Mouse (Mus musculus) stomach, embryonic 16.5 days (tissue): ENCODE results near the gene Gm19345. TPM values are rescaled to one million over a fixed set of nuclear protein-coding genes. Genes with fewer than 3 reads are reported as not detected.

Source experiments
- ATAC-seq: fragments of 200-750 bp; cut with Nextera tagmentation; 2 replicates; pipeline ENCODE4 v1.8.0; 2017; ENCODE audit warnings: moderate number of reproducible peaks, moderate TSS enrichment; ENCODE audit not compliant: insufficient read depth, low FRiP score
- H3K27ac ChIP-seq: fragments of 300-500 bp; sonication (generic); 2 replicates; pipeline ENCODE4 v1.5.1; 2014; ENCODE audit warnings: low read length
- H3K27me3 ChIP-seq: fragments of 300-500 bp; sonication (generic); 2 replicates; pipeline ENCODE4 v1.6.1; 2014; ENCODE audit warnings: low read length, control low read depth, mixed read lengths; ENCODE audit not compliant: control insufficient read depth, insufficient read depth
- H3K36me3 ChIP-seq: fragments of 300-500 bp; sonication (generic); 2 replicates; pipeline ENCODE4 v1.6.1; 2014; ENCODE audit warnings: low read length; ENCODE audit not compliant: control insufficient read depth, insufficient read depth
- H3K4me1 ChIP-seq: fragments of 300-500 bp; sonication (generic); 2 replicates; pipeline ENCODE4 v1.6.1; 2014; ENCODE audit warnings: low read length, control low read depth, mixed read lengths; ENCODE audit not compliant: control insufficient read depth, insufficient read depth
- H3K4me2 ChIP-seq: fragments of 300-500 bp; sonication (generic); 2 replicates; pipeline ENCODE4 v1.6.1; 2014; ENCODE audit warnings: low read depth, low read length, mixed read lengths
- H3K4me3 ChIP-seq: fragments of 300-500 bp; sonication (generic); replicated peaks from 2 replicates; pipeline ENCODE4 v1.5.1; 2014; ENCODE audit warnings: mild to moderate bottlenecking, low read length
- H3K9ac ChIP-seq: fragments of 300-500 bp; sonication (generic); 2 replicates; pipeline ENCODE4 v1.6.1; 2014; ENCODE audit warnings: low read length
- H3K9me3 ChIP-seq: fragments of 300-500 bp; sonication (generic); replicated peaks from 2 replicates; pipeline ENCODE4 v1.6.1; 2016; ENCODE audit warnings: low read length, control low read depth; ENCODE audit not compliant: control insufficient read depth
- WGBS: fragments of 180-500 bp; shearing (Covaris S2); extraction: QIAGEN DNeasy Blood & Tissue Kit; methylation state at CpG from one replicate; pipeline ENCODE4 v1.1.7; 2014; 5-methylcytosine and 5-hydroxymethylcytosine counted together
- polyA plus RNA-seq: library from polyadenylated mRNA; unstranded; fragments of >200 nt; fragmentation: Nextera tagmentation; extraction: Ambion mirVana; gene quantifications from 2 replicates; pipeline ENCODE4 v1.2.1, GENCODE M21; 2015

Gm19345 gene
- polyA plus RNA-seq, 1 experiment from 2014 or later, result 0.31 TPM

DNA sequence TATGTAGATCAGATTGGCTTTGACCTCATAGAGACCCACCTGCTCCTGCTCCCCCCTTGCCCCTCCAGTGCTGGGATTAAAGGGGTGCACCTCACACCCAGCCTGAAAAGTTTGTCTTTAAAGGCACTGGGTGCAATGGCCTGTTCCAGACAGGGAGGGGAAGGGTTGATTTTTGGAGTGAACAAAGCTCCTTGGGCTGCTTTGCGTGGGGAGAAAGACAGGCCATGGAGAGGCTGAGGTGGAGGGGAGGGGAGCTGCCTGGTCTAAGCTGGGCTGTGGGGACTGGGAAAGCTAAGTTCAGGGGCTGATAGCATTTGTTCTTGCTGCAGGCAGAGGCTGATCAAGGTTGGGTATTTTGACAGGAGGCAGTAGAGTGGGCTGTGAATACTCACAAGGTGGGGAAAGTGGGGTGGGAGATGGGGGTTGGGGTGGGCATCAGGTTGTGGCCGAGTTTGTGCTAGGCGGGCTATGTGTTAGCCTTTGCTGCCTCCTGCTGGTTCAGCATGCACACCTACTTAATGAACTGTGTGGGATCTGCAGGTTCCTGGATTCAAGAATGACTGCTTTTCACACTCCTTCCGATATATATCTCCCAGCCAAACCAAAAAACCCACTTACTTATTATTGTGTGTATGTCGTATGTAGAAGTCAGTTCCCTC, 20.3 kb downstream of the Gm19345 start:
- no peak for ATAC-seq
- Histone ChIP-seq H3K27me3 (no peaks in the 10 kb centered on the region), H3K4me2 (no peak overlapping the region), H3K4me1 (peaks cover 8% of the 10 kb centered on the region), H3K9me3 (no peaks in the 10 kb centered on the region), H3K9ac (no peak overlapping the region), H3K27ac (no peak overlapping the region), H3K4me3 (no peak overlapping the region), H3K36me3 (no peaks in the 10 kb centered on the region)
- 36% methylated on average over 5 of the region's 5 CpGs for WGBS

DNA sequence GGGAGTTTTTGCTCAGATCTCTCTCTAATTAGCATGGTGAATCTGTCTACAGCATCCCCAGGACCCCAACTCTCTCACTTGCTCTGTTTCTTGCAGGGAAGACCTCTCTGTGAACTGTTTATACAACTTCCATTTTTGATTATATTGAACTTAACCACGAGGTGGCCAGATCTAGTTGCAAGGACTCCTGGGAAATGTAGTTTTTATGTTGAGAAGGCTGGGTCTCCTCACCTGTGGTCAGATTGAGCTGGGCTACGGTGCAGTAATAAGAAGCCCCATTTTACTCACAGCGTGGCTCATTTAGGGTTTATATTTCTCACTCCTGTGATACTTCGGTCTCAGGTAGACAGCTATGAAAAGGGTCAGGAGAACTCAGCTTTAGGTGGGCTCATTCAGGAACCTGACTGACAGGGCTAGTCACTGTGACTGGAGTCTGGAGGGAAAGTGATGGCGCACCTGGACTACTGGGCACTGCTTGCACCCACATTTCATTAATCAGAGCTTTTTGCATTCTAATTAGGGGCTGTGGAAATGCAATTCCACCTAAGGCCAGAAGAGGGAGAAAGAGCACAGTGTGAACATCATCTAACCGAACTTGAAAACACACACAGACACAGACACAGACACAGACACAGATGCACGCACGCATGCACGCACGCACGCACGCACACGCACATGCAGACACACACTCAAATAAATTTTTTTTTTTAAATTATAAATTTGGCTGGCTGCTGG, 24.3 kb downstream of the Gm19345 start:
- H3K4me1 ChIP-seq, result peaks cover 8% of the 10 kb centered on the region
- H3K9ac ChIP-seq, result no peak overlapping the region
- 40% methylated on average over 13 of the region's 13 CpGs for WGBS
- no peaks in the 10 kb centered on the region for H3K27me3 ChIP-seq
- H3K27ac ChIP-seq, result no peak overlapping the region; the same call in 1 of the 2 replicates
- H3K9me3 ChIP-seq, result no peaks in the 10 kb centered on the region
- H3K4me3 ChIP-seq, result no peak overlapping the region
- peak; percentile 29; the same call in 1 of the 2 replicates for ATAC-seq
- no peaks in the 10 kb centered on the region for H3K36me3 ChIP-seq
- no peak overlapping the region for H3K4me2 ChIP-seq

DNA sequence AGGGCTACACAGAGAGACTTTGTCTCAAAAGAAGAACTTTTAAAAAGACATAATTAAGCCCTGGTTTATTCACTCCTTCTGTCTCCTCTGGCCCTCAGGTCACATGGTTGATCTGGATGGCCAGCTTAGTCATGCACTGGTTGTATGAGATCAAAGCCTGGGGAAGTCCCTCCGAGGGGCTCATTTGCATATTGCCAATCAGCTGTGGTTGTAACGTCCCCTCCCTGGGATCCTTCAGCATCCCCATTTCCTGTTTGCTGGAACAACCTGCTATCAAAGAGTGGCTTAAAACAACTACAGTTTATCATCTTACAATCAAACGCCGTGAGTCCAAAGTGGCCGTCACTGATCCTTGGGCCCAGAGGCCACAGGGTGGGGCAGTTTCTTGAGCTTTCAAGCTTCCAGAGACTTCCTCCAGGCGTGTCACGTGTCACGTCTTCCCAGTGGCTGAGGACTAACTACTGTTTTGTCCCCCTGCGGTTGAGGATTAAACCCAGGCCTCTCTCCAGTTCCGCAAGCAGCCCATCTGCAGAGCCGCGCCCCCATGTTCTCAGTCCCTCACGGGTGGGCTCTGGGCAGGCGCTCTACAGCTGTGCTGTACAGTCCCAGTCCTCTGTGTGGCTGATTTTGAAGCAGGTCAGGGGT, 25.1 kb downstream of the Gm19345 start:
- Histone ChIP-seq H3K9ac (no peak overlapping the region), H3K27me3 (no peaks in the 10 kb centered on the region), H3K27ac (peak overlapping the region; percentile 50; the same call in 1 of the 2 replicates), H3K4me1 (peaks cover 6% of the 10 kb centered on the region), H3K4me2 (no peak overlapping the region), H3K36me3 (no peaks in the 10 kb centered on the region), H3K4me3 (no peak overlapping the region), H3K9me3 (no peaks in the 10 kb centered on the region)
- 26% methylated on average over 14 of the region's 14 CpGs for WGBS
- ATAC-seq, result no peak

DNA sequence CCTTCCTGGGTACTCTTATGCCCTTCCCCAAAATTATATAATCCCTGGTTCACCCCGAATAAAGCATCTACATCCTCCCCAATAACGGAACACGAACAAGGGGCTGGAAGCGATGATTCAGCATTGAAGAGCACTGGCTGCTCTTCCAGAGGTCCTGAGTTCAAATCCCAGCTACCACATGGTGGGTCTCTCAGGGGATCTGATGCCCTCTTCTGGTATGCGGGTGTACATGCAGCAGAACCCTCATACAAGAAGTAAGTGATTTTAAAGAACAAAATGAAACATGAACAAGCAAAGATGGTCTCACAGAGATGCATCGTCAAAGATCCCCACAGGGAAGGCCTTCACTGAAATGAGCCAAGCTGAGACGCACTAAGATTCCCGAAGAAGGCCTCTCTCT, 29.0 kb downstream of the Gm19345 start:
- Histone ChIP-seq H3K4me2 (no peak overlapping the region), H3K9me3 (no peaks in the 10 kb centered on the region), H3K9ac (no peak overlapping the region), H3K27ac (no peak overlapping the region), H3K4me3 (no peak overlapping the region), H3K27me3 (no peaks in the 10 kb centered on the region), H3K36me3 (no peaks in the 10 kb centered on the region), H3K4me1 (peaks cover 4% of the 10 kb centered on the region; the same call in 1 of the 2 replicates)
- 72% methylated on average over 8 of the region's 8 CpGs for WGBS
- ATAC-seq, result no peak

DNA sequence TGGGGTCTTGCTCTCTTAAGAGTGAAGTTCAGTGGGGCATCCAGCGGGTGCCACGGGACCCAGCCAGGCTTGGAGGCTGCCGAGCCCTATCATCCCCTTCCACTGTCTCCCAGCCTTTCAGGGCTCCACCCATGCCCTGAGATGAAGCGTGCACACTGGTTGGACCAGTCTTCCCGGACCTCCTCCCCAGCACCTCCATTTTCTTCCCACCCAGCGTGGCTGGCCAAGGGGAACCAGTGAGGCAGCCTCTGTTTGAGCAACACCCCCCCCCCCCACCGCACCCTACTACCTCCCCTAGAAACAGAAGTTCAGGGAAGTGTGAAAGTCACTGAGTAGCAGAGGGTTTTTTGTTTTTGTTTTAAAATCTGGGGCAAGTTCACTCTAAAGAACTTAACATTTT, 36.0 kb downstream of the Gm19345 start, which contains the start of gene Ceacam19:
TSS of gene Ceacam19 (minus strand) at position 117 of the 400 bp plus-strand sequence.
- ATAC-seq, result peak; percentile 64; the same call in 1 of the 2 replicates
- no peaks in the 10 kb centered on the region for H3K27me3 ChIP-seq
- H3K4me1 ChIP-seq, result no peaks in the 10 kb centered on the region
- no peaks in the 10 kb centered on the region for H3K9me3 ChIP-seq
- H3K4me3 ChIP-seq, result no peak within 1 kb of the TSS
- H3K27ac ChIP-seq, result no peak within 1 kb of the TSS; the same call in 1 of the 2 replicates
- 46% methylated on average over 7 of the region's 7 CpGs for WGBS
- 0 out of 2 replicates have a peak within 1 kb of the TSS, but pooled peaks have one; percentile 5 for H3K4me2 ChIP-seq
- no peaks in the 10 kb centered on the region for H3K36me3 ChIP-seq
- H3K9ac ChIP-seq, result no peak within 1 kb of the TSS

DNA sequence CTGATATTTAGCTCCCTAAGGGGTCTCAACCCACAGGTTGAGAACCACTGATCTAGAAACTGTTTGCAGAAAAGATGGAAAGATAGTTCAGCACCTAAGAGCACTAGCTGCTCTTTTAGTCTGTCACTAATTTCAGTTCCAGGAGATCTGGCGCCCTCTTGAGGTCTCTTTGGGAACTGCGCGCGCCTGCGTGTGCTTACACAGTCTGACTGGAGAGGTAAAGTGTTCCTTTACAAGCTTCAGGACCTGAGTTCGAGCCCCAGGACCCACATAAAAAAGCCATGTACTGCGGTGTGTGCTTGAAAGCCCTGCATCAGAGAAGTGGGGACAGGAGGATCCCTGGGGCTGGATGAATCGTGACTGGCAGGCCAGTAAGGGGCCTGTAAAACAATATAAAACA, 38.1 kb downstream of the Gm19345 start:
- Histone ChIP-seq H3K9ac (no peak overlapping the region), H3K36me3 (no peaks in the 10 kb centered on the region), H3K27ac (no peak overlapping the region), H3K9me3 (no peaks in the 10 kb centered on the region), H3K4me1 (no peaks in the 10 kb centered on the region), H3K4me3 (no peak overlapping the region), H3K4me2 (no peak overlapping the region), H3K27me3 (no peaks in the 10 kb centered on the region)
- peak; percentile 17; the same call in 1 of the 2 replicates for ATAC-seq
- 49% methylated on average over 8 of the region's 8 CpGs for WGBS

Other genes starting within 250 kb of the Gm19345 start
- gene Clasrp, start 247.5 kb upstream of the Gm19345 start, polyA plus RNA-seq, result 28.6 and 35.2 TPM in 2 replicates
- gene Relb, start 222.6 kb upstream of the Gm19345 start, polyA plus RNA-seq, result 9.0 and 11.3 TPM in 2 replicates
- 58.2 and 59.4 TPM in 2 replicates for gene Clptm1, start 187.0 kb upstream of the Gm19345 start, polyA plus RNA-seq
- gene Apoc2, start 174.1 kb upstream of the Gm19345 start, polyA plus RNA-seq, result 80.5 and 93.2 TPM in 2 replicates
- 1.2 and 7.2 TPM in 2 replicates for gene Gm44805, start 170.6 kb upstream of the Gm19345 start, polyA plus RNA-seq
- gene Apoc4, start 170.5 kb upstream of the Gm19345 start, polyA plus RNA-seq, result 11.4 and 16.8 TPM in 2 replicates
- 38.3 and 53.4 TPM in 2 replicates for gene Apoc1, start 159.3 kb upstream of the Gm19345 start, polyA plus RNA-seq
- 385 and 438 TPM in 2 replicates for gene Apoe, start 152.8 kb upstream of the Gm19345 start, polyA plus RNA-seq
- 65.2 and 81.8 TPM in 2 replicates for gene Tomm40, start 136.6 kb upstream of the Gm19345 start, polyA plus RNA-seq
- 98.6 and 104 TPM in 2 replicates for gene Nectin2, start 101.5 kb upstream of the Gm19345 start, polyA plus RNA-seq
- 118 and 122 TPM in 2 replicates for gene Bcam, start 81.0 kb upstream of the Gm19345 start, polyA plus RNA-seq
- 31.2 and 32.9 TPM in 2 replicates for gene Cblc, start 55.2 kb upstream of the Gm19345 start, polyA plus RNA-seq
- gene Bcl3, start 29.2 kb upstream of the Gm19345 start, polyA plus RNA-seq, result 9.2 TPM in 2 replicates
- not detected in 2 replicates for gene Ceacam16, start 9.3 kb downstream of the Gm19345 start, polyA plus RNA-seq
- gene Ceacam19, start 36.0 kb downstream of the Gm19345 start, polyA plus RNA-seq, result 3.2 and 4.8 TPM in 2 replicates
- gene Pvr, start 69.2 kb downstream of the Gm19345 start, polyA plus RNA-seq, result 13.3 and 15.8 TPM in 2 replicates
- gene Igsf23, start 98.8 kb downstream of the Gm19345 start, polyA plus RNA-seq, result 3.1 and 3.8 TPM in 2 replicates
- gene Ceacam20, start 113.4 kb downstream of the Gm19345 start, polyA plus RNA-seq, result 0.27 and 0.39 TPM in 2 replicates
- not detected in 2 replicates for gene Nlrp9b, start 139.5 kb downstream of the Gm19345 start, polyA plus RNA-seq
- gene Vmn1r91, start 247.7 kb downstream of the Gm19345 start, polyA plus RNA-seq, result not detected in 2 replicates